ENCODE assay signal across 20 mouse cellular contexts in genomic region chr3:32888886-32889285, GRCm38 (mm10).
"Had no signal": no experiment of that assay in that cellular context is flagged by ENCODE, and none has a peak within 500 bp of the region (broad histone marks: within the 10 kb centered on the region; RNA-seq: fewer than 3 reads in every experiment).

No protein-coding gene starts in this region.

- H3K27me3 ChIP-seq: forebrain, embryonic 15.5 days; hindbrain, embryonic 13.5 days; hindbrain, embryonic 15.5 days; kidney, embryonic 15.5 days; limb, embryonic 13.5 days; limb, embryonic 15.5 days; liver, embryonic 12.5 days had no signal

- H3K4me2 ChIP-seq: forebrain, embryonic 15.5 days; hindbrain, embryonic 13.5 days; hindbrain, embryonic 15.5 days; kidney, embryonic 15.5 days; limb, embryonic 13.5 days; limb, embryonic 15.5 days; liver, embryonic 12.5 days had no signal

- H3K9me3 ChIP-seq: forebrain, embryonic 15.5 days; hindbrain, embryonic 13.5 days; hindbrain, embryonic 15.5 days; kidney, embryonic 15.5 days; limb, embryonic 13.5 days; limb, embryonic 15.5 days; liver, embryonic 12.5 days had no signal

- ATAC-seq: forebrain, embryonic 15.5 days; forebrain, postnatal 0 days; hindbrain, postnatal 0 days; intestine, embryonic 16.5 days; liver, embryonic 12.5 days had no signal

- H3K9ac ChIP-seq: forebrain, embryonic 15.5 days; forebrain, postnatal 0 days; hindbrain, embryonic 13.5 days; hindbrain, embryonic 15.5 days; kidney, embryonic 15.5 days; limb, embryonic 13.5 days; limb, embryonic 15.5 days; liver, embryonic 12.5 days; liver, embryonic 14.5 days had no signal

- H3K27ac ChIP-seq: forebrain, embryonic 15.5 days; hindbrain, embryonic 13.5 days; hindbrain, embryonic 15.5 days; hindbrain, postnatal 0 days; kidney, embryonic 15.5 days; kidney, postnatal 0 days; limb, embryonic 13.5 days; limb, embryonic 15.5 days; liver, embryonic 12.5 days; liver, embryonic 14.5 days had no signal

- H3K36me3 ChIP-seq: forebrain, embryonic 15.5 days; kidney, embryonic 15.5 days; liver, embryonic 12.5 days had no signal

- H3K4me3 ChIP-seq: forebrain, embryonic 15.5 days; hindbrain, embryonic 13.5 days; hindbrain, embryonic 15.5 days; kidney, embryonic 15.5 days; limb, embryonic 13.5 days; limb, embryonic 15.5 days; liver, embryonic 12.5 days had no signal

- DNase-seq: forebrain, postnatal 0 days; kidney, adult 11 months; kidney, adult 2 months; kidney, adult 9 months; kidney, postnatal 14 days; kidney, postnatal 36 days; layer of hippocampus, adult 9-11 months; layer of hippocampus, postnatal 36 days; left cerebral cortex, postnatal 4 days had no signal

- H3K4me1 ChIP-seq: forebrain, embryonic 15.5 days; hindbrain, embryonic 13.5 days; hindbrain, embryonic 15.5 days; kidney, embryonic 15.5 days; limb, embryonic 13.5 days; limb, embryonic 15.5 days; liver, embryonic 12.5 days had no signal
